Mouse (Mus musculus): ENCODE results near the gene Pam. TPM values are rescaled to one million over a fixed set of nuclear protein-coding genes. Genes with fewer than 3 reads are reported as not detected.

The Pam gene
- polyA plus RNA-seq, 1 experiment from 2014 or later = 8.9 TPM

DNA sequence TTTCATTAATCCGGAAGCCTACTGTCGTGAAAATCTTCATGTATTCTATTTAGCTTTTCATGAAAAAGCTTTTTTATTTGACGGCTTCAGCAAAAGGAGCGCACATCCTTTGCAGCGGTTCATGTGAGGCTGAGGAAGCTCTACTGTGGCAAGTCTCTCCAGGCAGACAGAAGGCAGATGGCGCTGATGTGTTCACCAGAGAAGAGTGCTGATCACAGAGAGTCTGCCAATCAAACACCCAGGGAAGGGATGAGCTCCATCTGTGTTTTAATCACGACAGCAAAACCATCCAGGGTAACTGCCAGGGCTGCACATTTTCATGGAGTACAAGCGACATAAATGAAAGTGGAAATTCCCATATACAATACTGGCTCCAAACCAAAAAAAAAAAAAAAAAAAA lies 63.6 kb downstream of the Pam start:
- H3K4me3 ChIP-seq (ENCODE audit: low read depth, low read length) = no peak overlapping the region
- no peak overlapping the region for H3K27ac ChIP-seq (ENCODE audit: low read length)
- no peak for ATAC-seq (ENCODE audit: low read depth)
- no peak overlapping the region for H3K4me2 ChIP-seq (ENCODE audit: low read depth, low read length)
- no peaks in the 10 kb centered on the region for H3K9me3 ChIP-seq (replicated peaks; ENCODE audit: control insufficient read depth, low read length)
- 68% methylated on average over 8 of the region's 8 CpGs for WGBS (ENCODE audit: insufficient replicate concordance)
- no peaks in the 10 kb centered on the region for H3K27me3 ChIP-seq (ENCODE audit: control insufficient read depth, insufficient read depth, low read depth, low read length)
- H3K9ac ChIP-seq (ENCODE audit: low read depth, low read length) = no peak overlapping the region
- no peaks in the 10 kb centered on the region for H3K4me1 ChIP-seq (ENCODE audit: control insufficient read depth, low read depth, low read length)
- H3K36me3 ChIP-seq (ENCODE audit: control insufficient read depth, insufficient read depth) = no peaks in the 10 kb centered on the region

DNA sequence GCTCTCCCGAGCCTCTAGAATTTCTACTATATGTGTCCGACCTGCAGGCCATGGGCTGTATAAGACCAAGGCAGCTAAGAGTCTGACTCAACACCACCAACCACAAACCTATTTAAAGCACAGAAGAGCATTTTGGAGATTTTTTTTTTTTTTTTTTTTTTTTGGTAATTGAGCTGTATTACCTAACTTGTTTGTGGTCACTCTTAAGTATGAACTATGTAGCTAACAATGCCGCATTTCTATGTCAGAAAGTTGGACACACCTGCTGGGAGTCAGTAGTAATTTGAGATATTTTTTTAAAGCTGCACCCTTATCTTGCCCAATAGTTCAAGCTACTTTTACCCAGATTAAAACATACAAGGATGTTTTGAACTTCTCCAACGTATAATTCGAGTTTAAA lies 66.4 kb downstream of the Pam start:
- 59% methylated on average over 5 of the region's 5 CpGs for WGBS (ENCODE audit: insufficient replicate concordance)
- H3K4me3 ChIP-seq (ENCODE audit: low read depth, low read length) = no peak overlapping the region
- no peaks in the 10 kb centered on the region for H3K4me1 ChIP-seq (ENCODE audit: control insufficient read depth, low read depth, low read length)
- H3K9me3 ChIP-seq (replicated peaks; ENCODE audit: control insufficient read depth, low read length) = no peaks in the 10 kb centered on the region
- H3K27me3 ChIP-seq (ENCODE audit: control insufficient read depth, insufficient read depth, low read depth, low read length) = no peaks in the 10 kb centered on the region
- no peak overlapping the region for H3K4me2 ChIP-seq (ENCODE audit: low read depth, low read length)
- no peak for ATAC-seq (ENCODE audit: low read depth)
- H3K27ac ChIP-seq (ENCODE audit: low read length) = no peak overlapping the region
- H3K9ac ChIP-seq (ENCODE audit: low read depth, low read length) = no peak overlapping the region
- no peaks in the 10 kb centered on the region for H3K36me3 ChIP-seq (ENCODE audit: control insufficient read depth, insufficient read depth)

DNA sequence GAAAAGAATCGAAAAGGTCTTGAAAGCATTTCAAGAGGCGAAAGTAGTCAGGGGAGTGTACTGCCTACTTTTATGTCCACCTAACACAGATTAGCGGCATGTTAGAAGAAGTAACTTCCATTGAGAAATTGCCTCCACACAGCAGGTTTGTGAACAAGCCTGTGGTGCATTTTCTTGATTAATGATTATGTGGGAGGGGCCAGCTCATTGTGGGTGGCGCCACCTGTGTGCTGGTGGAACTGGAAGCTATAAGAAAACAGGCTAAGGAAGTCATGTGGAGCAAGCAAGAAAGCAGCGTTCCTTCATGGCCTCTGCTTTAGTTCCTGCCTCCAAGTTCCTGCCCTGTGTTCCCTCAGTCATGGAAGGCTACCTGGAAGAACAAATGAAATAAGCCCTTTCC lies 67.0 kb downstream of the Pam start:
- no peaks in the 10 kb centered on the region for H3K9me3 ChIP-seq (replicated peaks; ENCODE audit: control insufficient read depth, low read length)
- H3K9ac ChIP-seq (ENCODE audit: low read depth, low read length) = no peak overlapping the region
- no peaks in the 10 kb centered on the region for H3K27me3 ChIP-seq (ENCODE audit: control insufficient read depth, insufficient read depth, low read depth, low read length)
- no peaks in the 10 kb centered on the region for H3K36me3 ChIP-seq (ENCODE audit: control insufficient read depth, insufficient read depth)
- 42% methylated on average over 5 of the region's 5 CpGs for WGBS (ENCODE audit: insufficient replicate concordance)
- no peak overlapping the region for H3K4me2 ChIP-seq (ENCODE audit: low read depth, low read length)
- H3K4me3 ChIP-seq (ENCODE audit: low read depth, low read length) = no peak overlapping the region
- no peak overlapping the region for H3K27ac ChIP-seq (ENCODE audit: low read length)
- no peak; the same call in 1 of the 2 replicates for ATAC-seq (ENCODE audit: low read depth)
- no peaks in the 10 kb centered on the region for H3K4me1 ChIP-seq (ENCODE audit: control insufficient read depth, low read depth, low read length)

DNA sequence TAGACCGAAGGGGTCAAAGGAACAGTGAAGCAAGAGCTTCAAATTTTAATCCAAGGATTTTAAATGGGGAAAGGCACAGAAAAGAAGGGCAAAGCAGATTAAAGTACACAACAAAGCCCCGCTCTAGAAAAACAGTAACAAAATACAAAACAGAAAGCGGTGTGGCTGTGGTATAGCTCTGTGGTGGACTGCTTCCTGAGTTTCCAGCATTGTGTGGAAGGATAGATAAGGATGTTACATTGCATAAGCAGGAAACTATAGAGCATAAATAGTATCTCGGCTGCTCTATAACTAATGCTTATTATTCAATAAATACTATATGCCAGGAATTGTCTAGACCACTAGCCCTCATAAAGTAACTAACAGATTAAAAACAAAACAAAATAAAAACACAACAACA lies 67.5 kb downstream of the Pam start:
- Histone ChIP-seq H3K4me3 (ENCODE audit: low read depth, low read length) (no peak overlapping the region), H3K27me3 (ENCODE audit: control insufficient read depth, insufficient read depth, low read depth, low read length) (no peaks in the 10 kb centered on the region), H3K27ac (ENCODE audit: low read length) (no peak overlapping the region), H3K4me1 (ENCODE audit: control insufficient read depth, low read depth, low read length) (no peaks in the 10 kb centered on the region), H3K36me3 (ENCODE audit: control insufficient read depth, insufficient read depth) (no peaks in the 10 kb centered on the region), H3K9me3 (replicated peaks; ENCODE audit: control insufficient read depth, low read length) (no peaks in the 10 kb centered on the region), H3K9ac (ENCODE audit: low read depth, low read length) (no peak overlapping the region), H3K4me2 (ENCODE audit: low read depth, low read length) (no peak overlapping the region)
- no peak for ATAC-seq (ENCODE audit: low read depth)
- WGBS (ENCODE audit: insufficient replicate concordance) = 30% methylated on average over 4 of the region's 4 CpGs

DNA sequence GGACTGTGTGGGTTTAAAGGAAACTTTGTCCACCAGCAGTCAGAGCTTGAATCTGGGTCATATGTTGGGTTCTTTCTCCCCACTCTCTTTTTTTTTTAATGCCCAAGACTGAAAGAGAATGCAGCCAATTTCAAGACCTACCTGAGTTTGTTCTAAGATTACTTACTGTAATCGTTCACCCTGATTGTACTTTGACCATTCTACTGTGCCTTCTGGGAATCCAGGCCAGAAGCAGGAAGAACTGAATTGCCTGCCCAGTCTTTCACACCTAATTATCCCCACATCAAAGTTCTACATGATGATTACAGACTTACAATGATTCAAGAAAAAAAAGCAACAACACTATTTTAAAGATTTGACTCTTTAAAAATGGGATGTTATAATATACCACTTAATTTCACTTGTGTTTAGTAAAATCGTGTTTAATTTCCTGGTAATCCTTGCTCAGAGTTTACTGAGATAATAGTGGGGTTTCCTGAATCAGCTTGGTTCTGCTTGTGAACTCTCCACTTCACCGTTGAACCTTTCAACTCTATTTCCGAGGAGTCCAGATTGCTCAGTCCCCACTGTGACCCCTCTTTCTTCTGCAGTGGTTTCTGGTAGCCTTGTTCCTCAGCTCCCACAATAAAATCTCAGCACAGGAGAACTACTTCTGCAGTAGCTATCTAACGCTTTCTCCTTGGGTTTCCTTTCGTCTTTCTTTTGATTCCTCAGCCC lies 69.4 kb downstream of the Pam start:
- no peak overlapping the region for H3K4me3 ChIP-seq (ENCODE audit: low read depth, low read length)
- no peaks in the 10 kb centered on the region for H3K4me1 ChIP-seq (ENCODE audit: control insufficient read depth, low read depth, low read length)
- H3K36me3 ChIP-seq (ENCODE audit: control insufficient read depth, insufficient read depth) = no peaks in the 10 kb centered on the region
- no peak for ATAC-seq (ENCODE audit: low read depth)
- H3K27ac ChIP-seq (ENCODE audit: low read length) = no peak overlapping the region
- H3K4me2 ChIP-seq (ENCODE audit: low read depth, low read length) = no peak overlapping the region
- H3K9ac ChIP-seq (ENCODE audit: low read depth, low read length) = no peak overlapping the region
- H3K9me3 ChIP-seq (replicated peaks; ENCODE audit: control insufficient read depth, low read length) = no peaks in the 10 kb centered on the region
- H3K27me3 ChIP-seq (ENCODE audit: control insufficient read depth, insufficient read depth, low read depth, low read length) = no peaks in the 10 kb centered on the region
- WGBS (ENCODE audit: insufficient replicate concordance) = 57% methylated on average over 6 of the region's 6 CpGs

DNA sequence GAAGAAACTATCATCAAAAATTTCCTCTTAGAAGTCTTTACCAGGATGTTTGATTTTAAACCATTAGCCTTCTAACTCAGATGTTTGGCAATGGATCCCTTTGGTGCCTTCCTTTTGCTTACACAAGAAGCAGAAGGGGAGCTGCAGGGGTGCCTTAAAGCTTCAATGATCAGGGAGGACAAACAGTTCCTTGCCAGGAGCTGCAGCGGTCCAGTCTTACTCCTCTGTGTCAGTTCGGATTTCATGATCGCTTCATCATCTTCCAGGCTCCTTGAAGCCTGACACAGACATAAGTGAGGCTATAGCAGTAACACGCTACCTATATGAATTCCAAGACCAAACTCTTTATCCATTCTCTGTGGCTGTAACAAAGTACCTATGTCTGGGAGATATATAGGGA lies 71.6 kb downstream of the Pam start:
- ATAC-seq (ENCODE audit: low read depth) = no peak
- Histone ChIP-seq H3K9ac (ENCODE audit: low read depth, low read length) (no peak overlapping the region), H3K4me3 (ENCODE audit: low read depth, low read length) (no peak overlapping the region), H3K27me3 (ENCODE audit: control insufficient read depth, insufficient read depth, low read depth, low read length) (no peaks in the 10 kb centered on the region), H3K27ac (ENCODE audit: low read length) (no peak overlapping the region), H3K36me3 (ENCODE audit: control insufficient read depth, insufficient read depth) (no peaks in the 10 kb centered on the region), H3K4me2 (ENCODE audit: low read depth, low read length) (no peak overlapping the region), H3K9me3 (replicated peaks; ENCODE audit: control insufficient read depth, low read length) (no peaks in the 10 kb centered on the region), H3K4me1 (ENCODE audit: control insufficient read depth, low read depth, low read length) (no peaks in the 10 kb centered on the region)
- 83% methylated on average over 4 of the region's 4 CpGs for WGBS (ENCODE audit: insufficient replicate concordance)

DNA sequence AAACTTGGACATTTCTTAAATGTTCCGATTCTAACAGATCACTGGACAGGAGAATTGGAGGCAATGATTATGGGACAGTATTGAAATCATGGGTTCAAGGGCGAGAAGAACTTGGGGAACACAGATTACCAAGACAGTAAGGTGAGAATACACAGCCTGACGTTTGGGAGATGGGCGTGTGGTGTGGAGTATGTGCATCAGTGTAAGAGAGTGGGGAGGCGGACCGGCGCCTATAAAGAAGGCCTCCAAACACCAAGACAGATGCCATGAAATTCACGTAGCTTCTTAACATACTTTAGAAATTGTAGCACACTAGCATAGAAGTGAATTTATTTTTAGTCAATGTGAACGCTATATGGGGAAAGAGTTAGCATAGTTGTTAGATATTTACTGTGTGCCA lies 76.5 kb downstream of the Pam start:
- H3K36me3 ChIP-seq (ENCODE audit: control insufficient read depth, insufficient read depth) = no peaks in the 10 kb centered on the region
- H3K9ac ChIP-seq (ENCODE audit: low read depth, low read length) = no peak overlapping the region
- no peak overlapping the region for H3K27ac ChIP-seq (ENCODE audit: low read length)
- H3K27me3 ChIP-seq (ENCODE audit: control insufficient read depth, insufficient read depth, low read depth, low read length) = no peaks in the 10 kb centered on the region
- ATAC-seq (ENCODE audit: low read depth) = no peak
- no peaks in the 10 kb centered on the region for H3K9me3 ChIP-seq (replicated peaks; ENCODE audit: control insufficient read depth, low read length)
- 71% methylated on average over 9 of the region's 9 CpGs for WGBS (ENCODE audit: insufficient replicate concordance)
- no peak overlapping the region for H3K4me3 ChIP-seq (ENCODE audit: low read depth, low read length)
- H3K4me2 ChIP-seq (ENCODE audit: low read depth, low read length) = no peak overlapping the region
- no peaks in the 10 kb centered on the region for H3K4me1 ChIP-seq (ENCODE audit: control insufficient read depth, low read depth, low read length)

DNA sequence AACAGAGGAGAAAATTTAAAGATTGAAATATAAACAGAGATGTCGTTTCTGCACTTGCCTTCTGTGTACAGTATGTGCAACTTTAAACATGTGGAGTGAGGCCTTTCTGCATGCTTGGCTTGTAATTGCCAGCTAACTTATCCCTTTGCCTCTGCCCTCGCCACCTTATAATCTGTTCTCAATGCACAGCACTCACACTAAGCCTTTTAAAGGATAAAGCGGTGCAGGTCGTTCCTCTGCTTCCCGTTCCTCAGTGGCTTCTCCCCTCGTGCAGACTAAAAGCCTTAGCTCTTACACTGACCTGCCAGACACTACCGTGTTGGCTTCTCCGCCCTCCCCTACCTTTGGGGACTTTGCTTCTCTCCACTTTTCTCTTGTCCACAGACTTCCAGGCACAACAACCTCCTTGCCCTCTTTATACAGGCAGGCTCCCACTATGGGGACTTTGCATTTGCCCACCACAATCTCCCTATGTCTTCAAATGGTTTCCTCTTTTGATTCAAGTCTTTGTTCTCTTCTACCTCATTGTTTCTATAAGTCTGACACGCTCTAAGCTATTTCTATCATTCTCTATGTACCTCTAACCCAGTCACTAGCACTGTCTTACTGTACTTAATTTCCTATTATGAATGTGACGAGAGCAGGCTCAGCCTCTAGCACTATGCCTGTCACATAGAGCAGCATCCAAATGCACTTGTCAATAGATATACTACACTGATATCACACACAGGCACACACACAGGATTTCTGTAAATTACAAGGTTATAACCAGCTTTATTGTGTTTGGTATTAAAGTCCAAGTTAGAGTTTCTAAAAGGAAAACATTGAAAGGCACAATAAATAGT lies 79.2 kb downstream of the Pam start:
- Histone ChIP-seq H3K36me3 (ENCODE audit: control insufficient read depth, insufficient read depth) (no peaks in the 10 kb centered on the region), H3K27me3 (ENCODE audit: control insufficient read depth, insufficient read depth, low read depth, low read length) (no peaks in the 10 kb centered on the region), H3K9ac (ENCODE audit: low read depth, low read length) (no peak overlapping the region), H3K9me3 (replicated peaks; ENCODE audit: control insufficient read depth, low read length) (no peaks in the 10 kb centered on the region), H3K27ac (ENCODE audit: low read length) (no peak overlapping the region), H3K4me1 (ENCODE audit: control insufficient read depth, low read depth, low read length) (no peaks in the 10 kb centered on the region), H3K4me3 (ENCODE audit: low read depth, low read length) (no peak overlapping the region), H3K4me2 (ENCODE audit: low read depth, low read length) (no peak overlapping the region)
- WGBS (ENCODE audit: insufficient replicate concordance) = 58% methylated on average over 10 of the region's 10 CpGs
- ATAC-seq (ENCODE audit: low read depth) = no peak

DNA sequence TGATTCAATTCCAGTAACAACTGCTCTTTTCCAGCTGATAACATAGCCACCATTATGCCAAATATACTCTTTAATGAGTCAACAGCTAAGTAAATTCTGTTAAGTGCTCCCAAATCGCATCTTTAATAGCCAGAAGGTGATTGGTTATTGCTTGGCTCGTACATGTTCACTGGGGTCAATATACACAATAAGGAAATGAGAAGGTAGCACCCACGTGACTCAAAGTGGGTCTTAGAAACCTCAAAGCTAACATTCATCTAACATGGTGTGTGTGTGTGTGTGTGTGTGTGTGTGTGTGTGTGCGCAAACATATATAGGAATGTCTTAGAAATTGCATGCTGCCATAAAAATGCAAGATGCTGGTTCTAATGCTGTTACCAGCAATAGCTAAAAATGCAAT lies 79.9 kb downstream of the Pam start:
- Histone ChIP-seq H3K27me3 (ENCODE audit: control insufficient read depth, insufficient read depth, low read depth, low read length) (no peaks in the 10 kb centered on the region), H3K36me3 (ENCODE audit: control insufficient read depth, insufficient read depth) (no peaks in the 10 kb centered on the region), H3K27ac (ENCODE audit: low read length) (no peak overlapping the region), H3K4me3 (ENCODE audit: low read depth, low read length) (no peak overlapping the region), H3K4me1 (ENCODE audit: control insufficient read depth, low read depth, low read length) (no peaks in the 10 kb centered on the region), H3K4me2 (ENCODE audit: low read depth, low read length) (no peak overlapping the region), H3K9me3 (replicated peaks; ENCODE audit: control insufficient read depth, low read length) (no peaks in the 10 kb centered on the region), H3K9ac (ENCODE audit: low read depth, low read length) (no peak overlapping the region)
- no peak for ATAC-seq (ENCODE audit: low read depth)
- 54% methylated on average over 4 of the region's 4 CpGs for WGBS (ENCODE audit: insufficient replicate concordance)

Data from liver, embryonic 16.5 days (tissue).